Mouse (Mus musculus) cerebellum, adult 2 months (tissue): ENCODE data around the gene Igf1r.

Source experiments
- CTCF ChIP-seq: fragments of 200-500 bp; IDR thresholded peaks from 2 replicates; pipeline ENCODE4 v1.5.1; 2011; ENCODE audit warnings: low read depth, mild to moderate bottlenecking, control low read depth, low read length, moderate library complexity, borderline replicate concordance; ENCODE audit not compliant: insufficient read depth
- POLR2A ChIP-seq: fragments of 200-500 bp; IDR thresholded peaks from 2 replicates; pipeline ENCODE4 v1.6.1; 2011; ENCODE audit warnings: low read length, control low read depth, borderline replicate concordance; ENCODE audit not compliant: insufficient read depth

DNA sequence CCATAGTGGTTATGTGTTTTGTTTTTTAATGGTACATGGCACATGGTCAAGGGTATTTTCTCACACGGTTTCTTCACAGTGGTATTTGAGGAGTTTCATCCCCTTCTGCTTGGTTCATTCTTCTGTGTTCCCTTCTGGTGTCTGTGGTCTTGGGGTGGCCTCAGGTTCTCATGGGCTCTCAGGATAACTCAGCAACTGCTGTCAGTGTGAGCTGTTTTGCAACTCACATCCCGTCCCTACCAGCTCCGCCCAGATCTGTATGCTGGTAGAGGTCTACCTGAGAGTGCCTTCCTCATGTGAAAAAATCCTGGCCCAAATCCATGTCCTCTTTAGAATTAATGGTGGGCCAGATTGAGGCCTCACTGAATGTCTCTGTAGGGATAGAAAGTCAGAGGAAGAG, 104.4 kb downstream of the Igf1r start:
- TF ChIP-seq CTCF (no peak), POLR2A (no peak)
